Mouse (Mus musculus) CH12.LX (cell line): ENCODE measurements around the gene Ndufaf5. TPM values are rescaled to one million over a fixed set of nuclear protein-coding genes. Genes with fewer than 3 reads are reported as not detected.

Experiments used
- DNase-seq: peaks from one replicate; pipeline ENCODE4 v3.0.0-alpha.2; 2013; ENCODE audit errors: extremely low read depth
- H3K27ac ChIP-seq: 2 replicates; pipeline ENCODE4 v1.5.1; 2012; ENCODE audit warnings: low read depth, mild to moderate bottlenecking, control low read depth, moderate library complexity; ENCODE audit not compliant: insufficient read depth
- H3K27me3 ChIP-seq: replicated peaks from 2 replicates; pipeline ENCODE3; 2012; ENCODE audit warnings: inconsistent platforms
- H3K36me3 ChIP-seq, 2 experiments: replicated peaks in 1 of 2; 2 replicates each; pipeline versions ENCODE3 to v1.6.1; 2012; ENCODE audit warnings: inconsistent platforms in 1 of 2, low read length in 1 of 2, mild to moderate bottlenecking in 1 of 2, mixed read lengths in 1 of 2, moderate library complexity in 1 of 2; ENCODE audit not compliant: control insufficient read depth in 1 of 2, insufficient read depth in 1 of 2
- H3K4me1 ChIP-seq, 2 experiments: 2 replicates each; pipeline ENCODE4 v1.6.1; 2012; ENCODE audit warnings: inconsistent platforms in 1 of 2, moderate library complexity in 1 of 2; ENCODE audit not compliant: insufficient read depth in 2 of 2, control insufficient read depth in 1 of 2
- H3K4me2 ChIP-seq: 2 replicates; pipeline ENCODE4 v1.6.1; 2012; ENCODE audit warnings: low read depth, mild to moderate bottlenecking, control low read depth; ENCODE audit not compliant: poor library complexity, insufficient read depth, severe bottlenecking
- H3K4me3 ChIP-seq, 3 experiments: fragments of 150-350 bp in 1 of 3; sonication (generic) in 1 of 3; replicated peaks in 1 of 3; 2 replicates each; pipeline versions ENCODE3 to v1.5.1; 2011 to 2012; ENCODE audit warnings: low read depth in 2 of 3, low read length in 2 of 3, mild to moderate bottlenecking in 2 of 3, moderate library complexity in 2 of 3, control low read depth in 1 of 3, improper control_type of control experiment in 1 of 3, inconsistent platforms in 1 of 3, mixed read lengths in 1 of 3; ENCODE audit not compliant: poor library complexity in 1 of 3
- H3K79me2 ChIP-seq: replicated peaks from 2 replicates; pipeline ENCODE4 v1.6.1; 2012; ENCODE audit warnings: mild to moderate bottlenecking, moderate library complexity; ENCODE audit not compliant: control insufficient read depth, poor library complexity, insufficient read depth, severe bottlenecking; ENCODE audit errors: extremely low read depth
- H3K9ac ChIP-seq: 2 replicates; pipeline ENCODE4 v1.6.1; 2012; ENCODE audit warnings: low read depth, mild to moderate bottlenecking, control low read depth, moderate library complexity; ENCODE audit not compliant: insufficient read depth
- H3K9me3 ChIP-seq: replicated peaks from 2 replicates; pipeline ENCODE3; 2012; ENCODE audit warnings: low read length, inconsistent platforms, mixed read lengths
- BHLHE40 ChIP-seq: IDR thresholded peaks from 2 replicates; pipeline ENCODE4 v1.6.1; 2011; ENCODE audit warnings: mild to moderate bottlenecking, low read depth, low read length, improper control_type of control experiment
- CHD1 ChIP-seq: IDR thresholded peaks from 2 replicates; pipeline ENCODE4 v1.6.1; 2012; ENCODE audit warnings: low read depth, low read length, improper control_type of control experiment, inconsistent platforms
- CHD2 ChIP-seq: IDR thresholded peaks from 2 replicates; pipeline ENCODE4 v1.6.1; 2011; ENCODE audit warnings: low read length, improper control_type of control experiment
- E2F4 ChIP-seq: IDR thresholded peaks from 2 replicates; pipeline ENCODE4 v1.6.1; 2011; ENCODE audit warnings: low read depth, low read length, improper control_type of control experiment; ENCODE audit not compliant: insufficient replicate concordance
- ELF1 ChIP-seq: IDR thresholded peaks from 2 replicates; pipeline ENCODE4 v1.6.1; 2014; ENCODE audit warnings: low read depth, mild to moderate bottlenecking, inconsistent platforms, low read length, improper control_type of control experiment
- GABPA ChIP-seq: IDR thresholded peaks from 2 replicates; pipeline ENCODE4 v1.6.1; 2012; ENCODE audit warnings: low read depth, low read length, improper control_type of control experiment, inconsistent platforms; ENCODE audit not compliant: insufficient replicate concordance
- IRF4 ChIP-seq: IDR thresholded peaks from 2 replicates; pipeline ENCODE4 v1.6.1; 2014; ENCODE audit warnings: low read depth, mild to moderate bottlenecking, inconsistent platforms, low read length, improper control_type of control experiment
- JUND ChIP-seq: conservative IDR thresholded peaks from 2 replicates; pipeline ENCODE4 v1.6.1; 2011; ENCODE audit warnings: low read depth, low read length, improper control_type of control experiment
- KAT2A ChIP-seq: IDR thresholded peaks from 2 replicates; pipeline ENCODE4 v1.6.1; 2012; ENCODE audit warnings: low read length, improper control_type of control experiment, inconsistent platforms; ENCODE audit not compliant: insufficient replicate concordance
- MAFK ChIP-seq: IDR thresholded peaks from 2 replicates; pipeline ENCODE4 v1.6.1; 2011; ENCODE audit warnings: low read length, improper control_type of control experiment; ENCODE audit not compliant: insufficient replicate concordance
- MAX ChIP-seq: IDR thresholded peaks from 2 replicates; pipeline ENCODE4 v1.6.1; 2011; ENCODE audit warnings: low read length, improper control_type of control experiment
- MAZ ChIP-seq: IDR thresholded peaks from 2 replicates; pipeline ENCODE4 v1.6.1; 2012; ENCODE audit warnings: low read depth, mild to moderate bottlenecking, inconsistent platforms, low read length, improper control_type of control experiment, moderate library complexity
- MEF2A ChIP-seq: IDR thresholded peaks from 2 replicates; pipeline ENCODE4 v1.6.1; 2014; ENCODE audit warnings: low read depth, mild to moderate bottlenecking, inconsistent platforms, low read length, improper control_type of control experiment, borderline replicate concordance
- MXI1 ChIP-seq: IDR thresholded peaks from 2 replicates; pipeline ENCODE4 v1.6.1; 2011; ENCODE audit warnings: mild to moderate bottlenecking, low read depth, low read length, improper control_type of control experiment
- MYC ChIP-seq: IDR thresholded peaks from 2 replicates; pipeline ENCODE4 v1.6.1; 2011; ENCODE audit warnings: low read depth, mild to moderate bottlenecking, improper control_type of control experiment, low read length
- NRF1 ChIP-seq: IDR thresholded peaks from 2 replicates; pipeline ENCODE4 v1.6.1; 2014; ENCODE audit warnings: low read depth, mild to moderate bottlenecking, inconsistent platforms, low read length, improper control_type of control experiment, moderate library complexity
- UBTF ChIP-seq: IDR thresholded peaks from 2 replicates; pipeline ENCODE4 v1.6.1; 2012; ENCODE audit warnings: low read depth, mild to moderate bottlenecking, inconsistent platforms, low read length, improper control_type of control experiment, moderate library complexity
- USF1 ChIP-seq: IDR thresholded peaks from 2 replicates; pipeline ENCODE4 v1.6.1; 2014; ENCODE audit warnings: low read depth, mild to moderate bottlenecking, inconsistent platforms, low read length, improper control_type of control experiment
- USF2 ChIP-seq: conservative IDR thresholded peaks from 2 replicates; pipeline ENCODE4 v1.6.1; 2011; ENCODE audit warnings: low read depth, low read length, improper control_type of control experiment
- ZMIZ1 ChIP-seq: IDR thresholded peaks from 2 replicates; pipeline ENCODE4 v1.6.1; 2012; ENCODE audit warnings: low read depth, mild to moderate bottlenecking, inconsistent platforms, low read length, improper control_type of control experiment
- dilution Hi-C: fragments of 300-500 bp; cut with MboI; formaldehyde crosslinking; loops from 2 replicates; pipeline ENCODE4 v1.14.3; 2020; ENCODE audit warnings: low sequenced_read_pairs; ENCODE audit not compliant: extremely low pct_unique_long_range_greater_than_20kb, extremely low pct_ligation_motif_present
- in situ Hi-C: fragments of 300-500 bp; cut with MboI; formaldehyde crosslinking; loops from 3 replicates; pipeline ENCODE4 v1.14.3; 2019; ENCODE audit warnings: low sequenced_read_pairs, low pct_ligation_motif_present, low pct_unique_long_range_greater_than_20kb, mixed read lengths
- polyA plus RNA-seq: library from polyadenylated mRNA; unstranded; fragments of >175 nt; gene quantifications from 2 replicates; pipeline ENCODE4 v1.2.1, GENCODE M21; 2012; ENCODE audit warnings: low read depth; ENCODE audit not compliant: insufficient read length
- total RNA-seq, 2 experiments: library from RNA; depleted of rRNA; stranded (reverse); fragments of 300-350 nt in 1 of 2; fragments of >200 nt in 1 of 2; gene quantifications; 2 replicates each; pipeline ENCODE4 v1.2.3; 2012 to 2014

Ndufaf5 gene
- total and polyA plus RNA-seq, 3 experiments = 19.3 to 39.5 (median 21.1) TPM

DNA sequence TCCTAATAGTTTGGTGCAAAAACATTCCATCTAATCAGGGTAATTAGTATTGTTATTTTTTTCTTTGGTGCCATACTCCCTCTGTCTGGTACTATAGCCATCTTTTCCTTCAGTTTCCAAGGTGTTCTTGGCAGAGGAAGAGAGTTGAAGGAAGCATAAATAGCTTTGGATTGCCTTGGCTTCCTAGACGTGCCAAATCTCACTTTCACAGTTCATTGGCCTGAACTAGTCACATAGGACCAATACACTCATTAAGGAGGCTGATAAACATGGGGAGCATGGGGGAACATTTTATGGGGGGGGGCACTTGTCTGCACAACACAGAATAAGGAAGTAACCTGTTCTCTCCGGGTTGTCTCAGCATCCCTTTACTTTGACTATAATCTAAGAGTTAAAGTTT is 45.0 kb downstream of the Ndufaf5 start:
- DNase-seq = no peak
- Histone ChIP-seq H3K4me1 (no peaks in the 10 kb centered on the region), H3K4me3 (no peak overlapping the region)
- TF ChIP-seq UBTF = no peak
- no peak for TF ChIP-seq MAZ
- no peak for TF ChIP-seq NRF1
- no peak for TF ChIP-seq IRF4
- TF ChIP-seq MEF2A = no peak
- TF ChIP-seq MAX = no peak
- TF ChIP-seq, all 38 proteins: peak for 0
- in situ Hi-C loops = no loop called here
- H3K9me3 ChIP-seq = no peaks in the 10 kb centered on the region
- no peaks in the 10 kb centered on the region for H3K36me3 ChIP-seq
- dilution Hi-C loops = no loop called here
- no peaks in the 10 kb centered on the region for H3K27me3 ChIP-seq
- no peak overlapping the region for H3K4me2 ChIP-seq
- no peaks in the 10 kb centered on the region for H3K79me2 ChIP-seq
- H3K27ac ChIP-seq = no peak overlapping the region
- no peak overlapping the region for H3K9ac ChIP-seq

DNA sequence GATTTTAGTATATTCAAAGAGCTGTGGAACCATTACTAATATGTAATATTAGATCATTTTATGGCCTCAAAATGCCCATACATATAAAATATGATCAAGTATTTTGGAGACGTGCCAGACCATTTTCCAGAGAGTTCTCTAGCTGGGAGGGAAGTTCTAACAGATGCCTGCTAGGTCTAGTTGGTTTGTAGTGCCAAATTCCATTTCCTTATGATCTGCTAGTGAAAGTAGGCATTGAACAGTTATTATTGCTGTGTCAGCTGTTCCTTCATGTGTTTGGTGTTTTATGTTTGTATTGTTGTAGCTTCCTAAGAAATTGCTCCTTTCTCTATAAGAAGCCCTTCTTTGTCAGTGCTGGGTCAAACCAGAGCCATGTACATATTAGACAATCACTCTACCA is 45.5 kb downstream of the Ndufaf5 start:
- H3K79me2 ChIP-seq = no peaks in the 10 kb centered on the region
- no peak for DNase-seq
- no peak overlapping the region for H3K4me3 ChIP-seq
- H3K36me3 ChIP-seq = no peaks in the 10 kb centered on the region
- H3K9me3 ChIP-seq = no peaks in the 10 kb centered on the region
- in situ Hi-C loops (no loop called here), dilution Hi-C loops (no loop called here)
- H3K4me1 ChIP-seq = no peaks in the 10 kb centered on the region
- H3K27ac ChIP-seq = no peak overlapping the region
- H3K4me2 ChIP-seq = no peak overlapping the region
- no peaks in the 10 kb centered on the region for H3K27me3 ChIP-seq
- H3K9ac ChIP-seq = no peak overlapping the region
- TF ChIP-seq MAFK = peak; percentile 71; the same call in 1 of the 2 replicates
- TF ChIP-seq CHD1 = no peak

DNA sequence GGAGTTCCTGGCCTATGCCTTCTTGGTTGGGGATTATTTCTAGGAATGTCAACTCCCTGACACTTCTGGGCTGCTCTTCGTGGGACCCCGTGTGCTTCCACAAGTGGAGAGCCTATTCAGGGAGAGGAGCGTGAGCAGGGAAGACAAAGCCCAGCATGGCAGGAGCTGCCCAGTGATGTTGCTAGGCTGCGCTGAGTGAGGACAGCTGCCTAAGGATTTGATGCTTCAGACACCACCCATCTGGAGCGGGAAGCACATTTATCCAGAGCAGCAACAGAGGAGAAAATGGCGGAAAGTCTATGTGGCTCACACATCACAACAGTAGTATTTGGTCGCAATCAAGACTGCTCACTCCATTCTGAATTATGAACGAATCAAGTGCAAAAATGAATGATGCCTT is 49.9 kb downstream of the Ndufaf5 start:
- dilution Hi-C loops = no loop called here
- Histone ChIP-seq H3K9me3 (no peaks in the 10 kb centered on the region), H3K36me3 (no peaks in the 10 kb centered on the region), H3K4me1 (no peaks in the 10 kb centered on the region), H3K4me2 (no peak overlapping the region), H3K4me3 (no peak overlapping the region), H3K27ac (no peak overlapping the region), H3K9ac (no peak overlapping the region), H3K79me2 (no peaks in the 10 kb centered on the region), H3K27me3 (no peaks in the 10 kb centered on the region)
- in situ Hi-C loops = no loop called here
- no peak for DNase-seq
- TF ChIP-seq GABPA (no peak), KAT2A (no peak), BHLHE40 (no peak), ELF1 (no peak), MAFK (no peak), MAZ (no peak), JUND (no peak), CHD2 (no peak), MEF2A (no peak), MYC (no peak), USF1 (no peak), USF2 (no peak), ZMIZ1 (no peak), MXI1 (no peak), E2F4 (no peak)
